Mouse (Mus musculus): ENCODE measurements around the gene Hrh1.

Gene Hrh1

DNA sequence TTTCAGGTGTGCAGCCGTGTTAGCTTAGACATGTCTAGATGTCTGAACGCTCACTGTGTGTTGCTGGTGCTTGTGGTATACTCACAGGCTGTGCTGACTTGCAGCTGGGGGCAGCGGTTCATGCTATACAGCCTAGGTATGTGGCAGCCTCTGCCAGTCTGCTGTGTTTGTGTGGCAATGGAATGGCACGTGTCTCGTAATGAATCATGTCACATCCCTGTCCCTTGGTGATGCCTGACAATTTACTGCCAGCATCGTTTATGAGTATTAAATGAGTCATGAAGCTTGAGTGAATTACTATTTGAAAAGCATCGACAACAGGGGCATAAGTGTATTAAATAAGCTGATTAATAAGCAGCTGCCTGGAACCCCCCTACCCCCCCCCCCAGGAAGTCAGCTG is 9.3 kb downstream of the Hrh1 start:
- no peak for DNase-seq

DNA sequence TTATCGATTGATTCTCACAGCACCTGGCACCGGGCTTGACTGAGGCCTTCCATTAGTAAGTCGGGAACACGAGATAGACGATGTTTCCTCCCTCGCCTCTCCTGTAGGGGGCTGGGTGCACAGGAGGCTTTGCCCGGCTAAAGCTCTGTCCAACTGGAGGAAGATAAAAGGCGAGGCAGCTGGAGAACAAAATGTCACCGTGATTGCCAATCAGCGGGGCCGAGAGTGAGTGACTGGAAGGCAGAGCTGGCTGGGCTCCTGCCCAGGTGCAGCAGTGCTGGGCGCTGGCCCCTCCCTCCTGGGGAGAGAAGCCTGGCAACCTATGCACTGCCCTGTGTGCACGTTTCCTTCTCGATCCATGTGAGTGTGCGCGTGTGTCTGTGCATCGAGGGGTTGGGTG is 10.5 kb downstream of the Hrh1 start:
- no peak for DNase-seq

GRCm38 (mm10) chr6:114411913-114412312 is 14.2 kb downstream of the Hrh1 start:
- DNase-seq = no peak

DNA sequence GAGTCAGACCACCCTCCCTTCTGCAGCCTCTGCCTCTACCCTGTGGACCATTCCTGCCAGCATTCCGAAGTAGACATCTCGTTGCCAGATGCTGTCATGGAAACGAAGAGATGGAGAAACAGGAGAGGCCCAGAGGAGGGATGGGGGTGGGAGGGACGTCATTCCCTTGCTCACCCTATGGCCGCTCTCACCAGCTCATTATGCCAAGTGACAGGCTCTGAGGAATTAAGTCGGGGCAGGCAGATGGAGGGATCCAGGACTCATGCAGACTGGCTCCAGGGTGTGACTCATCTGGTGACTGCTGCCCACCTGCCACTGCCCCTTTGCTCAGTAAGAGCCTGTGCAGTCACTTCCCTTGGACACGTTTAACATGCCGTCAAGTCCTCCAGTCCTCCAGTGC is 16.8 kb downstream of the Hrh1 start:
- no peak for DNase-seq

GRCm38 (mm10) chr6:114418037-114418436 is 20.3 kb downstream of the Hrh1 start:
- DNase-seq = no peak

GRCm38 (mm10) chr6:114421061-114421460 is 23.3 kb downstream of the Hrh1 start:
- no peak for DNase-seq

DNA sequence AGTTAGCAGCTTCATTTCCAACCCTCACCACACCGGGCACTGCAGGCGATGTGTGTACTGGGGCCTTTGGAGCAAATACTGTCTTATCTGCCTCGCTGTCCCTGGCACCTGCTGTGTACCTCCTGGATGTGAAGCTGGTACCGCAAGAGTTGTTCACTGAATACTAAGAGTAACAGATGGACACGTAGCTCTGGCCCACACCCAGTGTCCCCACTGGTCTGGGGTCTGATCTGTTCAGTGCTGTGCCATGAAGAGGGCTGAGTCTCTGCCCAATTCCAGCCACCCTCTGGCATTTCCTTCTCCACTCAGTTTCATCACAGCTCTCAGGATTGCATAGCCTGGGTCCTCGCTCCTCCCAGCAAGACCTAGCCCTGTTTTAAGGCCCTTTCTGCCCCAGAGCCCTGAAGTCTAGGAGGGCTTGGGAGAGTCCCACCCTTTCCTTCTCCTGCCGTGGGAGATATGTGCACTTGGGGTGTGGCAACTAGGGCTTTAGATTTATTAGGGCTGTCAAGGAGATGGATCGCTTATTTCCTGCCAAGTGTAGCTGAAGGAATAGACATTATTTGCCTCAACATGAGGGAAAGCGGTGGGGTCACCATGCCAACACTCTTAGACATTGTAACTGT is 25.4 kb downstream of the Hrh1 start:
- DNase-seq = no peak

GRCm38 (mm10) chr6:114425343-114425742 is 27.6 kb downstream of the Hrh1 start:
- no peak for DNase-seq

DNA sequence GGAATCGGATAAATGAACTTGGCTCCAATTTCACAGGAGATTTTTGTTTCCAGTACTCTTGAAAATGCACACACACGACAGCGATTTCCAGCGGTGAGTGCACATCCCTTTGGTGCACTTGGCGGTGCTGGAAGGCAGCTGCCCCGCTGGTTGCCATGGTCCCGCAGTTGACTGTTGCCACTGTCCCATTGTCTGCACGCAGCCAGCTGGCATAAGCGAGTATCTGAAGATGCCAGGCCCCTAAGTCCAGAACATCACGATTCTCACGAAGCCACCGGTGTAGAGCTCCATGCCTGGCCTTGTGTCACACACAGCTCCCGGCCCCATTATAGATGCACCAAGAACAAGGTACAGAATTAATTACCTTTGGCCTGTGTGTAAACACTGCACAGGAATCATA is 29.9 kb downstream of the Hrh1 start:
- no peak for DNase-seq

DNA sequence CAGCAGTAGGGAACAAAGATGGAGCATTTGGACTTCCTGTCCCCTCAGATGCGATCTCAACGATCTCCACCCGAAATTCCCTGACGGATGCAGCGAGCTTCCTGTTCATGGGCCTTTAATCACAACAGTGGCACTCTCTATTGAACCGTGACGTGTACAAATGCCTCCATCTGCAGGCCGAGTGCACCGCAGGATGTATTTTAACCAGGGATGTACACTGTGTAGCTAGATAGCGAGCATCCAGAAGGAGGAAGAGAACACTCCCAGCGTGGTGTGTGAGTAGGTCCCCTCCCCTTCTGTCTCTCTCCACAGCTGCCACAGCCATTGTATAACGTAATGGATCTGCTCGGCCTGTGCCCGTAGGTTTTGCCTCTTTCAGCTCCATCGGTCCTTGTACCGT is 31.1 kb downstream of the Hrh1 start:
- no peak for DNase-seq

GRCm38 (mm10) chr6:114432591-114432990 is 34.9 kb downstream of the Hrh1 start:
- no peak for DNase-seq

GRCm38 (mm10) chr6:114434524-114434923 is 36.8 kb downstream of the Hrh1 start:
- DNase-seq = no peak

DNA sequence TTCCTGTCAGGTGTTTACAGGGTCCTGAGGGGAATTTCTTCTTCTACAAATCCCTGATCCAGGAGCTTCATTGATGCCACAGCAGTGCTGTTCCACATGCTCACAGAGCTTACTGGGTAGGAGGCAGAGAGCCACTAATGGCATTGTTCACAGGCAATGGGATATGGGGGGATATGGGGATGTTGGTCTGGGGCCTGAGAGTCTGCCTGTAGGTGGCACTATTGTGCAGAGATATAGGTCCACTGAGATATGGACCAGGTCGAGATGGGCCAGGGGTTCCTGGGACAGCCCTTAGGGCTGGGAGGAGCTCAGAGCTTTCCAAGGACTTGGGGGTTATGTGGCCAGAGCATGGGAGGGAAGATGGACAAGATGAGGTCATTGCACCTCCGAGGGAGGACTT is 42.6 kb downstream of the Hrh1 start:
- DNase-seq = no peak

DNA sequence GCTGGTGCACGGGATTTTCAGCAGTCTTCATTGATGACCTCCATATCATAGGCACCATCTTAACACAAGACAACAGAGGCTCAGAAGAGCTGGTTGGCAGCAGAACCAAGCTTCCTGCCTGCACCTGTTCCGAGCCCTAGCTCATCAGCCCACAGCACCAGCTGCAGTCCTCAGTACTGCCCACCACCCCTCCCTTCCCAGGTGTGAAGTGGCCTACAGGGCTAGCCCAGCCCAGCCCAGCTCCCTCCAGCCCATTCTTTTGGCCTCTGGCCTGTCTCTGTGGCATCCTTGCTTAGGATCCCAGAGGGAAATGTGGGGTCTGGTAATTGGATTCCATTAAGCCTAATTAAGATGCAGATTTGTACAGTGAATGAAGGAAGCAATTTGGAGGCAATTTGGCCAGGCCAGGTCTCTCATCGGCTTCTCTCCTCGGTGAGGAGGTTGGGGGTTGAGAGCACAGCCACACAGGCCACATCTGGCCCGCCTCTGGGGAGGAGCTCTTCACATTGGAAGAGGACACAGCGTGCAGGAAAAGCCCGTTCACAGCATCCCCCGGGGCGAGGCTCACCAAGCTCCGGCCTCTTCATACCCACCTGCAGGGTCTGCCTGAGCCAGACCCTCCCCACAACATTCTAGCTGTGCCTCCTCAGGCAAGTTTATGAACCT is 43.2 kb downstream of the Hrh1 start:
- DNase-seq = no peak

DNA sequence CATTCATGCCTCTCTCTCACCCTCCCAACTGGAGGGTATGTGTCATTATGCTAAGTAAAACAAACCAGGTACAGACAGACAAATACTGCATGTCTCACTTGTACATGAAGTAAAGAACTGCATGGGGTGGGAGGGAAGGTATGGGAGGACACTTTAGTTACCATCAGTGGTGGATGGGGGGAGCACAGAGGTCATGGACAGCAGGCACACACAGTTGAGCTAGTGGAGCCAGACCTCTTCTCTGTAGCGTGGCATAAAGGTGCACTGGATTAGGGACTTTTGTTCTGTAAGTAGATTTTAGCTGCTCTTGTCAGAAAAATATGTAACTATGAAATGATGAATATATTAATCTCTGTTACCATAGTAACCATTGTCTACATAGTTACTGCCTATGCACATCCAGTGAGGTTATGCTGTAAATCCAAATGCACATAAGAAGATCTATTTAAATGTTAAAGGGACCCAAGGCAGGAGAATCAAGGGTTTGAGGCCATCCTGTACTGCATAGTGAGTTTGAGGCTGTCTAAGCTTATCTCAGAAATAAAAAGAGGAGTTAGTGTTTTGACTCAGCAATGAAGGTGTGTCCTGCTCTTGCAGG is 46.6 kb downstream of the Hrh1 start:
- no peak for DNase-seq

DNA sequence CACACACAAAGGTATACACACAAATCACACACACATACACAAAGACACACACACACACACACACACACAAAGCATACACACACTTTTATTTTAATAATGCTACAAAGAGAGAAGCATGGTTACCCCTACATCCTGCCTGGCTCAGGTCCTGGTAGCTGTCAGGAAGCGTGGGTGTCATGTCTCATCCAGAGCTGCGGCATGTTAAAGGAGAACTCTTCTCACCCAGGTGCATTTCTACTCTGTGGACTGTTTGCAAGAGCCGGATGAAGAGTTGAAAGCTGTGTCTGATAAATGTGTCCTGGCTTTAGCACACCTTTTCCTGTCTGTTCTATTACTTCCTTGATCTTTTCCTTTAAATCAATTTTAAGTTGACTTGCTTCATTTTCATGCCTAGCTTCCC is 47.2 kb downstream of the Hrh1 start:
- peak; percentile 42 for DNase-seq

- no peak for DNase-seq
These were observed 51.2 kb downstream of the Hrh1 start for GRCm38 (mm10) chr6:114448888-114449287.

DNA sequence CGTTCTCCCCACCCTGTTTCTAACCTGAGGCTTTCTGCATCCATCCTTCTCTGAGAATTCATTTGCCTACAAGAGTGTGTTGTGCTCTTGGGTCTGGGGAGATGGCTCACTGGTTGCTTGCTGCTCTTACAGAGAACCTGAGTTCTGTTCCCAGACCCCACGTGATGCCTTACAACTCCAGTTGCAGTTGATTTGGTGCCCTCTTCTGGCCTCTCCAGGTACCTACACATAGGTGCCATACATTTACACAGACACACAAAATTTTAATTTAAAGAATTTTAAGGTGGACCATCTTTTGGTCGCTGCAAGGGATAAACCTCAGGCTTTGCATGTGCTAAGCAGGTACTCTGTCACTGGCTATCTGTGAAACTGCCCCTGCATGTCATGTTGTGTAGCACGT is 57.5 kb downstream of the Hrh1 start:
- DNase-seq = no peak

DNA sequence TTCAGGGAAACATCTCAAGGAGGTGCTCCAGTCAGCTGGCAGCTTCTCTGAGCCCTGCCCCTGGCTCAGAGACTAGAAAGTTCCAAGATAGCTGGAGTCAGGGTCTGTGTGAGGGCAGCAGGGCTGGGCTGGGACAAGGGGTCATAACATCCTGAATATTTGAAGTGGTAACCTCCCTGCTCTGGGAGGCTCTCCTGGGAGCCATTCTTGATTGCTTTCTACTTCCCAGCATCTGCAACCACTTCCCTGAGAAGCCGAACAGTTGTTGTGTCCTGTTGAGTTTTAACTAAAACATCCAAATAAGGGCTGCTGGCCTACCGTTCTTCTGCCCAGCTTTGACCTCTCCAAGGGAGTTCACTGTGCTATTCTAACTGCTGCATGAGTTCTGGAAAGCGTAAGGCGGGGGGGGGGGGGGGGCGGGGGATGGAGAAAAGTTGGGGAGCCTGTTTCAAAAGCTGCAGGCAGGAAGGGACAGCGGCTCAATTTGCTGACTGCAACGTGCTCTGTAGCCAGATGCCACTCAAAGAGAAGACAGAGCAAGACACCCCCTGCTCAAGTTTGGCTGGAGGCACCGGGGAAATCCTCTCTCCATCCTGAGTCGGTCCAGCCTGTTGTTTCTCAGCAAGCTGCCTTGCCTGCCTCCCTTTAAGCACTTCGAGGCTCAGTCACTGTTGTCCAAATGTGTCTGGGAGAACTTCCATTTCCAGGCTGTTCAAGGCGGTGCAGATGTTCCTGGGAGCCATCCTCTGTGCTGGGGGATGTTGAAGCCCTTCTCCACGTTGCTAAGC is 58.7 kb downstream of the Hrh1 start:
- DNase-seq = no peak

DNA sequence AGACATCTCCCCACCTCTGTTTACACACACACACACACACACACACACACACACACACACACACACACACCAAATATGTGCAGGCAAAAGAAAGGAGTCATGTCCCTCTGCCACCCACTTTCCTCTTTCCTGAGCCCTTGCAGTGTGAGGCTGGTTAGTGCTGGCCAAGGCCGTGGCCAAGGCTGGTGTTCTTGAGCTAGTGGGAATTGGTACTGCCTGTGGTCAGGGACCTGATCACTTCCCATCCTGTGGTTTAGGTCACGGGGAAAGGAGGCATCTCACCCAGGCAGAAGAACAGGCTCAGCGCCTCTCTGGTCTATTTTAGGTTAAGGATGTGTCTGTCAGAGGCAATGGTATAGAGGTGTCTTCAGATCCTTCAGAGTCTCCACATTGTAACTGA is 59.6 kb downstream of the Hrh1 start:
- no peak for DNase-seq

DNA sequence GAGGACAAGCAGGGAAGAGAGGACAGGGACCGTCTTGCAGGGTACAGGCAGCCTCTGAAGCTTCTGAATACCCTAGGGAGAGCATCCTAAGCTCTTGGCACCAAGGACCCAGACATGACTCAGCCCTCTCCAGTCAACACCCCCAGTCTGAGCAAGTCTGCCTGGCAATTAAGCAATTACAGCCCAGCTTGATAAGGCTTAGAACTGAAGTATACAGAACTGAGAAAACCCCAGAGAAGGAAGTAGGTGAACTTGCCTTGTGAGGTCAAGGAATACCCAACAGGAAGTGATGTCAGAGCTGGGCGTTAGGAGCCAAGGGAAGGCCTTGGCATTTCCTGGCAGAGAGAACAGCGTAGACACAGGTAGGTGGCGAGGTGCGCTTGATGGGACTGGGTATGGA is 60.5 kb downstream of the Hrh1 start:
- no peak for DNase-seq

DNA sequence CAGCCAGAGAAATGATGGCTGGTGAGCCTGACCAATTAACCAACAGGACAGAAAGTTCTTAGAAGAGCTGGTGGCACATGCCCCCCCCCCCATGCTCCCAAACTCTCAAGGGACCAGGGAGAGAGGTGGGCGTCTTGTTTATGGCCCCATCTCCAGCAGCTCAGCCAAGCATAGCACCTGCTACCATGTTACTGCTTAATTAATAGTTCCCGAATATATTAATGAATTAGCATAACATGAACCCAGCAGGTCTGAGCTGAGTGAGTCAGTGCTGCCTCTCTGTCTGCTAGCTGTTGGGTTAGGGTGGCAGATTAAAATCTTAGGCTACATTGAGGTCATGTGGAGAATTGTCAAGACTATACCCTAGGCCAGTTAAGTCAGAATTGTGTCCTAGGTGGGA is 62.2 kb downstream of the Hrh1 start:
- no peak for DNase-seq

- peak; percentile 32 for DNase-seq
These were observed 63.8 kb downstream of the Hrh1 start for GRCm38 (mm10) chr6:114461536-114461935.

- DNase-seq = no peak
These were observed 65.0 kb downstream of the Hrh1 start for GRCm38 (mm10) chr6:114462747-114463146.

Data from thymus, postnatal 25 days (tissue).